Mouse (Mus musculus) forebrain, embryonic 15.5 days (tissue): ENCODE results near the gene Ric8b. TPM values are rescaled to one million over a fixed set of nuclear protein-coding genes. Genes with fewer than 3 reads are reported as not detected.

Experiments
- ATAC-seq: fragments of 200-750 bp; cut with Nextera tagmentation; replicated peaks from 2 replicates; pipeline ENCODE4 v1.8.0; 2017; ENCODE audit warnings: mild to moderate bottlenecking, moderate TSS enrichment, moderate library complexity
- H3K27ac ChIP-seq: fragments of 300-500 bp; sonication (generic); replicated peaks from 2 replicates; pipeline ENCODE4 v1.5.1; 2015; ENCODE audit warnings: mild to moderate bottlenecking, inconsistent platforms
- H3K27me3 ChIP-seq: fragments of 300-500 bp; sonication (generic); 2 replicates; pipeline ENCODE4 v1.6.1; 2015; ENCODE audit warnings: inconsistent platforms
- H3K36me3 ChIP-seq: fragments of 300-500 bp; sonication (generic); 2 replicates; pipeline ENCODE4 v1.6.1; 2015; ENCODE audit warnings: mild to moderate bottlenecking, inconsistent platforms
- H3K4me1 ChIP-seq: fragments of 300-500 bp; sonication (generic); 2 replicates; pipeline ENCODE4 v1.6.1; 2015; ENCODE audit warnings: inconsistent platforms
- H3K4me2 ChIP-seq: fragments of 300-500 bp; sonication (generic); replicated peaks from 2 replicates; pipeline ENCODE4 v1.6.1; 2015; ENCODE audit warnings: mild to moderate bottlenecking, inconsistent platforms
- H3K4me3 ChIP-seq: fragments of 300-500 bp; sonication (generic); 2 replicates; pipeline ENCODE4 v1.5.1; 2015; ENCODE audit warnings: mild to moderate bottlenecking, inconsistent platforms
- H3K9ac ChIP-seq: fragments of 300-500 bp; sonication (generic); replicated peaks from 2 replicates; pipeline ENCODE4 v1.6.1; 2015; ENCODE audit warnings: mild to moderate bottlenecking, inconsistent platforms
- H3K9me3 ChIP-seq: fragments of 300-500 bp; sonication (generic); 2 replicates; pipeline ENCODE4 v1.6.1; 2016; ENCODE audit warnings: inconsistent platforms
- WGBS: fragments of 180-500 bp; shearing (Covaris S2); methylation state at CpG from one replicate; pipeline ENCODE4 v1.1.7; 2015; ENCODE audit warnings: mixed read lengths; 5-methylcytosine and 5-hydroxymethylcytosine counted together
- polyA plus RNA-seq: library from polyadenylated mRNA; unstranded; fragments of >200 nt; fragmentation: Nextera tagmentation; extraction: Ambion mirVana; gene quantifications from 2 replicates; pipeline ENCODE4 v1.2.1, GENCODE M21; 2015

Gene Ric8b
- polyA plus RNA-seq, 1 experiment from 2014 or later, result 43.6 TPM

DNA sequence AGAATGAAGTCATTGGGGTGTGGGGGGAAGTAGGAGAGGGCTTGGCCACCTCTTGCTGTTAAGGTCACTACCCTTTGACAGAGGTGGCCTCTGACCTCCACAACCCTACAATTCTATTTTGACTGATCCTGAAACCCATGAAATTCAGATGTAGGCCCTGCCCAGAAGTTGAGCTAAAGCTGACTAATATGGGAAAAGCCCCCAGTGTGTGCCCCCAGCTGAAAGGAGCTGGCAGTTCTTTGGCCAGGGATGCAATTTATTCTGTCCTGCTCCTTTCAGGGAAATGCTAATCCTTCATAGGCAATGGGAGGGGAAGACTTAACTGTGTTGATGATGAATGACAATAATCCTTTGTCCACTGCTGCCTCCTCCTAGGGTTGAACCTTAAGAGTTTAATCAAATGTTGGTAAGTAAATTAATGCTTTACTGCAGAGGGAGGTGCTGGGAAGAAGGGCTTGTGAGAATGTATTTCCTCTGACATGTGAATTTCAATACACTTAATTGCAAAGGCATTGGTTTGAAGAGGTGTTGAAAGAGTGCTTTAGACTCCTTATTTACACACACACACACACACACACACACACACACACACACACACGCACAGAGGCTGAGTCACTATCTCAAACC, 6.5 kb upstream of the Ric8b start:
- ATAC-seq, result no peak
- Histone ChIP-seq H3K4me3 (no peak overlapping the region), H3K9me3 (no peaks in the 10 kb centered on the region), H3K36me3 (no peaks in the 10 kb centered on the region), H3K27me3 (peaks cover 3% of the 10 kb centered on the region), H3K4me1 (peaks cover 15% of the 10 kb centered on the region), H3K4me2 (no peak overlapping the region), H3K27ac (no peak overlapping the region), H3K9ac (no peak overlapping the region)
- 4% methylated on average over 1 of the region's 1 CpGs for WGBS

DNA sequence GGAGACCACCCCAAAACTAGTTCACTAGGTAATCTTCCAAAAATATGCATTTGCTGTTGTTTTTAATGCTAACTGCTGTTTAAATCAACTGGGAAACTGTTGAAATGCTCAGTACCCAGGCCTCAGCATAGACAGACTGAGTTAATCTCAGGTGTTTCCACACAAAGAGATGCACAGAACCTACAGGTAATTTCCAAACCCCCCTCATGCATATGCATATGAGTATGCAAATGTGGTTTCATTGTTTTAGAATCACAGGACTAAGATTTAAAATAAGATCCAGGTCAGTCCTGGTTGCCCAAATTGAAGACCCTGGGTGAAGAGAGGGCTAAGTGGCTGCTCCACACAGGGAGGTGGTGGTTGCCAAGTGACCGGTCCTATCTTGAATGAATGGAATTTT, 4.3 kb upstream of the Ric8b start:
- Histone ChIP-seq H3K4me3 (no peak overlapping the region), H3K4me2 (no peak overlapping the region), H3K4me1 (peaks cover 16% of the 10 kb centered on the region), H3K9me3 (no peaks in the 10 kb centered on the region), H3K36me3 (no peaks in the 10 kb centered on the region), H3K27me3 (peaks cover 3% of the 10 kb centered on the region), H3K9ac (no peak overlapping the region), H3K27ac (no peak overlapping the region)
- no peak for ATAC-seq
- WGBS, result 76% methylated on average over 1 of the region's 1 CpGs

DNA sequence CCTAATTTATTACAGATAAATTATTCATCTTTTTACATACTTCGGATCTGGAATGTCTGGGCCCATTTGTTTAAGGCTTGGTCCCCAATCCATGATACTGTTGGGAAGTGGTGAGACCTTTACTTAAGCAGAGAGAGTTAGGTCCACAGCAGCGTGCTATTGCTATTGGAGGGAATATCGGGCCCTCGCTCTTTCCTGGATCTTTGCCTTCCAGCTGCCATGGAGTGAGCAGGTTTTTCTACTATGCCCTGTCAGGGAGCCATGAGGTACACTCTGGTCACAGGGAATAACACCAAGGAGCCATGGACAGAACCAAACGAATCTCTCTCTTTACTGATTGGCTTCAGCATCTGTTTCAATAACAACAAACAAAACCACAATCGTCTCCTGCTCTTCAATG, 1.9 kb upstream of the Ric8b start:
- ATAC-seq, result no peak
- no peak overlapping the region for H3K27ac ChIP-seq
- whole genome bisulfite sequencing, result 86% methylated on average over 6 of the region's 6 CpGs
- no peak overlapping the region for H3K4me2 ChIP-seq
- no peak overlapping the region for H3K9ac ChIP-seq
- peaks cover 25% of the 10 kb centered on the region for H3K4me1 ChIP-seq
- H3K9me3 ChIP-seq, result no peaks in the 10 kb centered on the region
- peaks cover 3% of the 10 kb centered on the region; the same call in 1 of the 2 replicates for H3K27me3 ChIP-seq
- H3K4me3 ChIP-seq, result no peak overlapping the region
- no peaks in the 10 kb centered on the region for H3K36me3 ChIP-seq

DNA sequence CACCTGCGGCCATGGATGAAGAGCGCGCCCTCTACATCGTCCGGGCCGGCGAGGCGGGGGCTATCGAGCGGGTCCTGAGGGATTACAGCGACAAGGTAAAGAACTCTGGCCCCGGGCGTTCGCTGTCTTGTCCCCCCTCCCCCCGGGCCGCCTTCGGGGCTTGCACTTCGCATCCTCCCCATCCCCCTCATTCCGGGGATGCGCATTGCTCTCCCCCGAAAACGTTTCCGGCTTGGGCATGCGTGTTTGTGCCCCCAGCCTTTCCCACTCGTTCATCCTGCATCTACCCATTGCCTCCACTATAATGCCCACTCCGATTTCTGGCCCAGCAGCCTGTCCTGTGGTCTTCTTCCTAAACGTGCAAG, 297 bp downstream of the Ric8b start:
- Histone ChIP-seq H3K4me1 (peaks cover 27% of the 10 kb centered on the region), H3K4me3 (peak overlapping the region; percentile 62), H3K36me3 (no peaks in the 10 kb centered on the region), H3K9ac (peak overlapping the region; percentile 83), H3K27ac (peak overlapping the region; percentile 98), H3K9me3 (no peaks in the 10 kb centered on the region), H3K27me3 (no peaks in the 10 kb centered on the region; the same call in 1 of the 2 replicates), H3K4me2 (peak overlapping the region; percentile 68)
- under 1% methylated on average over 27 of the region's 27 CpGs for WGBS
- peak; percentile 55 for ATAC-seq

DNA sequence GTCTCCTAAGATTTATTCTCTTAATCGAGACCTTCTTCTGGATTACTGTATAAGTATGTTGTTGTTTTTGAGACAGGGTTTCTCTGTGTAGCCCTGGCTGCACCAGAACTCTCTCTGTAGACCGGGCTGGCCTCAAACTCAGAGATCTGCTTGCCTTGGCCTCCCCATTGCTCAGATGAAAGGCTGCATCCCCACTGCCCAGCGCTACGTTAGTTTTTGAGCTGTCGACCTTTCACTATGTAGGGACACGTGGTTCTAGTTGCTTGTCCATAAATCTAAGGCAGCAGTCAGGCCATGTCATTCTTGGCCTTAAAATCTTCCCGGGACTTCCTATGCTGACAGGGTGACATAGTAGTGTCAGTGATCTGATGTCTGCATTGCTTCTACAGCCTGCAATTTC, 8.9 kb downstream of the Ric8b start:
- ATAC-seq, result no peak
- H3K9me3 ChIP-seq, result no peaks in the 10 kb centered on the region
- no peaks in the 10 kb centered on the region for H3K27me3 ChIP-seq
- peaks cover 13% of the 10 kb centered on the region for H3K36me3 ChIP-seq
- H3K4me1 ChIP-seq, result no peaks in the 10 kb centered on the region
- no peak overlapping the region for H3K9ac ChIP-seq
- 87% methylated on average over 7 of the region's 7 CpGs for WGBS
- no peak overlapping the region for H3K27ac ChIP-seq
- no peak overlapping the region for H3K4me2 ChIP-seq
- H3K4me3 ChIP-seq, result no peak overlapping the region

DNA sequence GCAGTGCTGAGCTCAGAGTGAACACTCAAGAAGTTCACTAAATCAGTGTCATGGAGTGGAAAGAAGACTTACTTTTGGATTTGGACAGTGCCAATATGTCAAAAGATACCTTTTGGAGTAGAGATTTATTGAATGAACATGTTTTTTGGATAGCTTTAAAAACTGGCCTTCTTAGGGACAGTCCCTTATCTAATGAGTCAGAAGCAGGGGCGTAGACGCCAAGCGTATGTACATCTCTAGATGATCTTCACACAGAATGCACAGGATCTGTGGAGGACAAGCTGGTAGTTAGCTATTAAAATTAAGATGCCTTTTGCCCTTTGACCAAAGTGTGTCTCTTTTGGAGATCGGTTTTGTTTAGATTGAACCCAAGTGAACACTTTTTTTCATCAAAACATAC, 9.5 kb downstream of the Ric8b start:
- Histone ChIP-seq H3K4me1 (no peaks in the 10 kb centered on the region), H3K36me3 (peaks cover 13% of the 10 kb centered on the region), H3K27me3 (no peaks in the 10 kb centered on the region), H3K27ac (no peak overlapping the region), H3K9ac (no peak overlapping the region), H3K9me3 (no peaks in the 10 kb centered on the region), H3K4me3 (no peak overlapping the region), H3K4me2 (no peak overlapping the region)
- 97% methylated on average over 4 of the region's 4 CpGs for WGBS
- ATAC-seq, result no peak

DNA sequence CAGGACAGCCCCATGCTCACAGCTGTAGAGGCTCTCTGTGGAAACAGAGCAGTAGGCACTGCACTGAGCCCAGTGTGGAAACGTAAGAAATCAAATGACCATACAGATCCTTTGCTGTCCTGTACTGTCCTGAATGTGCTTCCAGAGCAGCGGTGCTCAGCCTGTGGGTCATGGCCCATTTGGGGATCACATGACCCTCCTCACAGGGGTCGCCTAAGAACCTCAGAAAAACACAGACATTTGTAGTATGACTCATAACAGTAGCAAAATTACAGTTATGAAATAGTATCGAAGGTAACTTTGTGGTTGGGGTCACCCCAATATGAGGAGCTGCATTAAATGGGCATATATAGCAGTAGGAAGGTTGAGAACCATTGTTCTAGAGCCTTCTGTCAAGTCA, 11.0 kb downstream of the Ric8b start:
- 87% methylated on average over 4 of the region's 4 CpGs for WGBS
- no peak overlapping the region for H3K4me3 ChIP-seq
- no peak for ATAC-seq
- H3K36me3 ChIP-seq, result peaks cover 13% of the 10 kb centered on the region
- H3K9ac ChIP-seq, result no peak overlapping the region
- no peaks in the 10 kb centered on the region for H3K27me3 ChIP-seq
- H3K9me3 ChIP-seq, result no peaks in the 10 kb centered on the region
- H3K4me2 ChIP-seq, result no peak overlapping the region
- no peak overlapping the region for H3K27ac ChIP-seq
- no peaks in the 10 kb centered on the region for H3K4me1 ChIP-seq

DNA sequence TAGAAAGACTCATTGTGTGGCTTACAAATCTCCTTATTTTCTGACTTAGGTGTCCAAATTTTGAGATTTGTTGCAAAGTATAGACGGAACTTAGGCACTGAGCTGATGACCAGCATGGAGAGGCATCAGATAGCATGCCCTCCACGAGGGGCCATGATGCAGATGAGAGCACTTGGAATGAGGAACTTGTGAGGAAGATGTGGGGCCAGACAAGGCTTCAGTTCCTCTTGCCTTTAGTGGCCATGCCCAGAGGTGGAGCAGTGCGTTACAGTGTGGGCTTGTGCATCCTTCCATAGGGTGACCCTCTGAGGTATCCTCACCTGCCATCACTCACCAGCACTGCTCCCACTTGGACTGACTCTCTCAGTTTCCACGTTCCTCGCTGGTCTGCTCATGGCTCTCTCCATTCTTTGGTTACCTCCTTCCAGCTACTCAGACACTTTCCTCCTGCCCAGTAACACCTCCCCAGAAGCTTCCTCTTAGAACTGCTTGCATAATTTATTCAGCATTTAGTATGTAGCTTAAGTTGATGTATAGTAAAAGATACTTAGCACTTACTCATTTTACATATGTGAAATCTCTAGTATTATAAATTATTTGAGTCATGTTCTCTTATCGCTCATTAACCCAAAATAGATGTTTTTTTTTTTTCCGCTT, 18.3 kb downstream of the Ric8b start:
- H3K4me2 ChIP-seq, result no peak overlapping the region
- no peaks in the 10 kb centered on the region for H3K4me1 ChIP-seq
- no peak overlapping the region for H3K27ac ChIP-seq
- 84% methylated on average over 7 of the region's 7 CpGs for WGBS
- ATAC-seq, result no peak
- H3K4me3 ChIP-seq, result no peak overlapping the region
- no peak overlapping the region for H3K9ac ChIP-seq
- H3K27me3 ChIP-seq, result no peaks in the 10 kb centered on the region
- no peaks in the 10 kb centered on the region for H3K9me3 ChIP-seq
- H3K36me3 ChIP-seq, result no peaks in the 10 kb centered on the region; the same call in 1 of the 2 replicates

DNA sequence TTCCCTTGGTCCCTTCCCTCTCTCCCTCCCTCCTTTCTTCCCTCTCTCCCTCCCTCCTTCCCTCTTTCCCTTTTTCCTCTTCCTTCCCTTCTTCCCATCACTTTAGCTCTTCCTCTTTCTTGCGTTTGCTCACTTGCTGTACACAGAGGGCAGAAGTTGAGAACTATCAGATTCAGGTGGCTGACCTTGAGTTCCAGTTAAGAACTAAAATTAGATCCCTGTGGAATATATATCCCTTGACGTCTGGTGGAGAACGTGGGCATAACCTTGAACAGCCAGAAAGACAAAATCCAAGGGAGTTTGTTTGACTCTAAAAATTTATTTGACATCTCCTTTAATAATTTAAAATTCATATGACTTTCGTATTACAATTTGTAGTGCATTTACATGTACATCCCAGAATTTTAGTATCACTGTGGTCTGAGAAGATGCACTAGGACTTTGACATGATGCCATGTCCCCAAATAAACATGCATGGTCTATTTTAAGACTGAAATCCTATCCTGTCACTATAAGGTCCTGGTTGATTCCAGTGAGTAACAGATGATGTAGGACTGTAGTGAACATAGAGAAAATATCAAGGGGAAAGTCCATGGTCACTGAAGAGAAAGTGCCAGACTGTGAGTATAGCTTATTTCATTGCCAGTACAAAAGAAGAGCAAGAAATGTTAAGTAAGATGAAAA, 19.6 kb downstream of the Ric8b start:
- no peak overlapping the region for H3K9ac ChIP-seq
- 85% methylated on average over 4 of the region's 4 CpGs for WGBS

DNA sequence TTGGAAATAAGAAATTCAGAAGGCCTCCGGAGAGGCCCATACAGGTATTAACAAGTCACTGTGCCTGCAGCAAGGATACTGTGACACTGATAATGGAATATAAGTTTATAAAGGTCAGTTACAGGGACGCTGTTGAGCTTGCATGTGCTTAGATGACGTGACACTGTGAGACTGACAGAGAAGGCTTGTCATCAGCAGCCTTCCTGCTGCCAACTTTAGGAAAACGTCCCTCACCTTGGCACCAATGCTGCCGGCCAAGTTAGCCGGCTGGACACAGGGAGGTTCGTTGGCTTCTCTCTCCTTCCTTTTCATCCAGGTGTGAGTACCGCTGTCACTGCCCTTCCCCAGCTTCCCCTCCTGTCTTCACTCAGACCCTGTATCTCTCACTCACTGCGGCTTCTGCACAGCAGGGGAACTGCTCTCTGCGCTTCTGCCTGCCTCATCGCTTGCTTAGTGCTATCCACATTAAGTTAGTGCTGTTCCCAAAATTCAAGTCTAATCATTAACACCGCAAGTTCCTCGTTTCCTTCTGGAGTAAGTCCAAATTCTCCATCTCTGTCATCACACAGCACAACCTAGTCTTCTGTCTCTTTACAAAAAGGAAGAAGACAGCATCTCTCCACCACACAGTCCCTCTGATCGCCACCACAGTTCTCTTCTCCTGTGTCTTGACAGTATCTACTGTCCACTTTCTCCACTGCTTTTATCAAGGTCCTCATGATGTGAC, 20.8 kb downstream of the Ric8b start:
- Histone ChIP-seq H3K4me2 (no peak overlapping the region), H3K27me3 (no peaks in the 10 kb centered on the region), H3K36me3 (no peaks in the 10 kb centered on the region; the same call in 1 of the 2 replicates), H3K4me1 (no peaks in the 10 kb centered on the region), H3K4me3 (no peak overlapping the region), H3K9me3 (no peaks in the 10 kb centered on the region), H3K9ac (no peak overlapping the region), H3K27ac (no peak overlapping the region)
- WGBS, result 71% methylated on average over 14 of the region's 14 CpGs
- ATAC-seq, result no peak

More for the DNA sequence above, 19.6 kb downstream of the Ric8b start:
- no peaks in the 10 kb centered on the region for H3K9me3 ChIP-seq
- no peaks in the 10 kb centered on the region for H3K4me1 ChIP-seq
- no peak overlapping the region for H3K4me2 ChIP-seq
- no peak overlapping the region for H3K27ac ChIP-seq
- H3K36me3 ChIP-seq, result no peaks in the 10 kb centered on the region; the same call in 1 of the 2 replicates
- no peaks in the 10 kb centered on the region for H3K27me3 ChIP-seq
- H3K4me3 ChIP-seq, result no peak overlapping the region
- no peak for ATAC-seq

DNA sequence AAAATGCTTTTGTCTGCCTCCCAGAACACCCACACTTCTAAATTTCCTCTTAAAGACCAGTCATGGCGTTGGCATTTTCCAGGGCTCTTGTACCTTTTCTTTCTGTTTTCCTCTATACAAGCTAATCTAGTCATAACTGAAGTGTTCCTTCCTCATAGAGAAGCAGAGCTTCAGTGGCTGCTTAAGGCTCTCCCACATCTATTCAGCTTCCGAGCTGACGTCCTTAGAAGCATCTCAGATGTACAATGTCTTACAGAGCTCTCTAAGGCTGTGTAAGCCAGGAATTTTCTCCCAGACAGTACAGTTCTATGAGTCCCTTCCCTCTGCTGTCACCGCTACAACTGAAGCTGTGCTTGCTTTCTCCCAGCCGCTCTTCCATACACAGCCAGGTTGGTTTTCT, 21.5 kb downstream of the Ric8b start:
- Histone ChIP-seq H3K27ac (no peak overlapping the region), H3K9me3 (no peaks in the 10 kb centered on the region), H3K27me3 (no peaks in the 10 kb centered on the region), H3K4me3 (no peak overlapping the region), H3K4me2 (no peak overlapping the region), H3K9ac (no peak overlapping the region), H3K36me3 (no peaks in the 10 kb centered on the region; the same call in 1 of the 2 replicates), H3K4me1 (no peaks in the 10 kb centered on the region)
- no peak for ATAC-seq
- 66% methylated on average over 5 of the region's 5 CpGs for WGBS

DNA sequence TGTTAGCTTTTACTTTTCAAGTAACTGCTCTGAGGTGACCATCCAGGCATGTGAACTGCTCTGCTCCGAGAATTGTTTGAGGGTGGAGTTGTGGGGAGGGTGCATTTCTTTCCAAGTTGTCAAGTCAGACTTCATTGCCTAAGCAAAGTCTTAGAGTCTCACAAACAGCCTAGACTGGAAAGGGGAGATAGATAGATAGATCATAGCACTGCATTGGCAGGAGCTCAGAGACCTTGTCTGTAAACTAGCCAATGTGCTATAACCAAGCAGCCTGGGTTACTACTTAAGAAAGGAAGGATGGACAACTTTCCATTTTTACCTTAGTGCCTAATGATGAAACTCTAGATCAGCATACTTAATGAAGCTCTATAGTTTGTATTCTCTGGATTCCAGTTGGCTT, 22.9 kb downstream of the Ric8b start:
- Histone ChIP-seq H3K36me3 (no peaks in the 10 kb centered on the region; the same call in 1 of the 2 replicates), H3K4me3 (no peak overlapping the region), H3K27me3 (no peaks in the 10 kb centered on the region), H3K4me1 (no peaks in the 10 kb centered on the region), H3K4me2 (no peak overlapping the region), H3K9me3 (no peaks in the 10 kb centered on the region), H3K27ac (no peak overlapping the region), H3K9ac (no peak overlapping the region)
- 82% methylated on average over 1 of the region's 1 CpGs for WGBS
- ATAC-seq, result no peak
